Mouse (Mus musculus) lung, postnatal 0 days (tissue): ENCODE measurements around the gene Pnkd.

Experiments used
- CTCF ChIP-seq: IDR thresholded peaks from 2 replicates; pipeline ENCODE4 v1.5.1; 2016; ENCODE audit warnings: antibody characterized with exemption, mild to moderate bottlenecking
- EP300 ChIP-seq: IDR thresholded peaks from 2 replicates; pipeline ENCODE4 v1.6.1; 2016; ENCODE audit warnings: antibody characterized with exemption, mild to moderate bottlenecking, control low read depth

- TF ChIP-seq CTCF (no peak), EP300 (no peak)
Measured at GRCm38 (mm10) chr1:74302229-74302628, 17.5 kb downstream of the Pnkd start.
